Mouse (Mus musculus): ENCODE results near the gene Siglece. TPM values are rescaled to one million over a fixed set of nuclear protein-coding genes. Genes with fewer than 3 reads are reported as not detected.
A peak's percentile ranks its signal among the peaks of the same experiment; 100 is the strongest.

Gene Siglece
- total RNA-seq, 2 experiments from 2014 or later: 0.81 to 0.94 TPM

DNA sequence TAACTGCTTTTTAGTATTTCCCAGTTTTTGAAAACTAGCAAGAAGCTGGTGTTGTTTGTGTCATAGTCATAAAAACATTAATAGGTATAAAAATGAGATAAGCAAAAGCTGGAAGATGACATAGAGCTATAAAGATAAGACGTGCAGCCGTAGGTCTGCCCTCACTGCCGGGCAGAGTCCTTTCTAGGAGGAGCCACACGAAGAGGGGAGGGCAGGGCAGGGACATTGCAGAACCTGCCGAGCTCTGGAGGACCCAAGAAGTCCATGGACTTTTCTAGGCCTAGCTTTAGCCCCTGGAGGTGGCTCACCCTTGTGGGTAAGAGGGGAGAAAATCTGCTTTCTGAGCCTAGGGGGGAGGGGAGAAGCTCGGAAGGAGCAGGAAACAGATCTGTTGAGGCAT, 25.5 kb downstream of the Siglece start, which contains the start of gene Ceacam18:
Ceacam18 (plus strand) TSS at position 208 of the 400 bp plus-strand sequence.
- no peak for DNase-seq
- intact Hi-C loops (cut with DNase I): no loop called here

DNA sequence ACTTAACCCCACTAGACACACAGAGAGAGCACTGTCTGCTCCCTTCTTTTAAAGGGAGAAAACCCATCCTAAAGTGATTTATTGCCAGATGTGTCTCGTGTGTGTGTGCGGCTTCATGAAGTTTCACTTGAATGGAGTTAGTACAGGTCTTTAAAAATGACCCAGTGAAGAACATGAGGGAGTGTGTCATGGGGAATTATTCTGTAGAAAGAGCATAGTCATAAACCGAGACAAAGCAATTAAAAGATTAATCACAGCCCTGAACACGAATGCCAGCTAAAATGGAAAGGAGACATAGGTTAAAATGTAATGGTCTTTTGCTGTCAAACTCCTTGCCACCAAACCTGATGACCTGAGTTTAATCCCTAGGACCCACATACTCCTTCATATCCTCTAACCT, 26.0 kb downstream of the Siglece start:
- intact Hi-C loops (cut with DNase I): no loop called here
- DNase-seq: no peak

DNA sequence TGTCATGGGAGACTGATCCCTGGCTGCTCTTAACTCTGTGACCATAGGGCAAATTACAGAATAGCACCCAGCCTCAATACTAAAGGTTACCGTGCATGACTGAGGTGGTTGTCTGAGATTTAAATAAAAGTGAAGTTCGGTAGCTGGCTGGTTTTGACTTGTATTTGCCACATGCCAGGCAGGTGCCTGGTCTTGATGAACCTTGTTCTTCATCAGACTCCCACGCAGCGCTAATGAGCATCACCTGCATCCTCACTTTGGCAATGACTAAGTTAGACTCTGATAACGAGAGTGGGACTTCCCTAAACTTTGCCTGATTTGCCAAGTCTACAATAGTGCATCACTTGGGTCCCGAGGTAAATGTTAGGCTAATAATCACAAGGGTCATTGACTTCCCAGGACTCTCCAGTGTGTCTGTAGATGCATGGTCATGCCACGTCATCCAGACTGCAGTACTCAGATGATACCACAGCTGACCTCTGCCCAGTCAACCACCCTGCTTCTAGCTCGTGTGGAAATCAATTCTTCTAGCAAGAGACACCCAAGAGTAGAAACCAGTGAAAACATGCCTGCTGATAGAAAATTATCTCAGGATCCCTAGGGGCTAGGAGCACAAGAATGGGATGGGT, 34.1 kb downstream of the Siglece start:
- DNase-seq: no peak
- intact Hi-C loops (cut with DNase I): no loop called here

DNA sequence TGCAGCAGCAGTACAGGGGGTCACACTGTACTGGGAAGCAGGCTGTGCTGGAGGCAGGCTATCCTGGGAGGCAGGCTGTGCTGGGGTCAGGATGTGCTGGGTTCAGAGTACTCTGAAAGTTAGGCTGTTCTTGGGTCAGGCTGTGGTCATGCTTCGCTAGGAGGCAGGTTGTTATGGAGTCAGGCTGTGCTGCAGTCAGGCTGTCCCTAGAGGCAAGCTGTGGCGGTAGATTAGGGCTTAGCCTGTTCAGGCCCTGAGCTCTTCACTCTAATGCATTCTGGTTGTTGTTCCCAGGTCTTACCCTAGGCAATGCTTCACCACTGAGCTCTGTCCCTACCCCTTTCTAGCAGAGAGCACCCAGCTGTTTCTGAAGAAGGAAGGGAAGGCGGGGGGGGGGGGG, 34.9 kb downstream of the Siglece start:
- intact Hi-C loops (cut with DNase I): no loop called here
- no peak for DNase-seq

DNA sequence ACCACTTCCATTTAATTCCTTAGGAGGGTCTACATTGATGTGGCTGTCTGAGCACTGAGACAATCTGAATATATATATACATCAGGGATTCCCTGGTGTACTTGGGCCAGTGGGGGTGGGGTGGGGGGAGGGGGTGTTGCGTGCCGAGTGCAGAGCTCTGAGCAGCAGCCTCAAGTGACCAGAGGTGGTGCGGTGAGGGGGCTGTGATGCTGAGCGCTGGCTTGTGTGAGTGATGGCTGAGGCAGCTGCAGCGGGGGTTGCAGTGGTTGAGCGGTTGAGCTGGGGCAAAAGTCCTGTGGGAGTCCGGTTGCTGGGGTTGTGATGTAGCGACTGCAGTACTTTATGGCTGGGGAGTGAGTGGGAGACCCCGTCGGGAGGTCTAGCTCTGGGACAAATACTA, 36.1 kb downstream of the Siglece start:
- intact Hi-C loops (cut with DNase I): no loop called here
- DNase-seq: no peak

DNA sequence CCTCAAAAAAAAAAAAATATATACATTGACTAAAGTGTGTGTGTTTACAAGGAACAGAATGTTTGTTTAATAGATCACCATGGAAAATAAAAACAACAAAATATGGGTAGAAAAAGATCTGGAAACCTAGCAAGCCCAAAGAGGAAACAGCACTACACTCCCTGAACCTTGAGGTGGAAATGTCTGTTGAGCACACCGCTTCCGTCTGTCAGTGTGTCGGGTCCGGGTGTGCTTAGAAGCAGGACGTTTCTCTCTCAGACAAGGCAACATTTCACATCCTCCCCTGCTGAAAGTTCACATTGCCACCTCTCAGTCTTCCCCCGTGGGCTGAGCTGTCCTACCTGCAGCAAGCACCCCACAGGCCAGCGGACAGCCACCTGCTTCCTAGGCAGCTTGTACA, 37.0 kb downstream of the Siglece start:
- no peak for DNase-seq
- intact Hi-C loops (cut with DNase I): no loop called here

DNA sequence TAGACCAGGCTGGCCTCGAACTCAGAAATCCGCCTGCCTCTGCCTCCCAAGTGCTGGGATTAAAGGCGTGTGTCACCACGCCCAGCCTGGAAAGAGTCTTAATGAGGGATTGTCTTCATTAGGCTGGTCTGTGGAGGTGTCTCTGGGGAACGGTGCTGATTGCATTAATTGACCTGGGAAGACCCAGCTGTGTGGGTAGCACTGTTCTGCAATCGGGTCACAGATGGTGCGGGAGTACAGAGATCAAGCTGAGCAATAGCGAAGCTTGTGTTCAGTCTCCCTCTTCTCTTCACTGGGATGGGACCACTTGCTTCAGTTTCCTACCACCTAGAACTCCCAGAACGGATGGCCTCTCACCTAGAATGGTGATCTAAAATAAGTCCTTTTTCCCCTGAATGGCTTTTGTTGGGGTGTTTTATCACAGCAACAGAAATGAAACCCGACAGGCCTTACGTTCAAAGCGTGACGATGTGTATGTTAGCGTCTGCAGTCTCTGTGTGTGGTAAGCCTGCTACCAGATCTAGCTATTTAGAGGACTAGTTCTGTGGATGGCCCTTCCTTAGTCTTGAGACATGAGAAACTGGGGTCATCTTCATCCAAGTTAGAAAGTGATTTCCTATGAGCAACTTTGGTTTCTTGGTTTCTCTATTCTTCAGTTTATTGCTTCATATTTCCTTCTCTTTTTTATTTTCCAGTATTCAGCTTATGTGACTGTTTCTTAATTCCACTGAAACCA, 46.0 kb downstream of the Siglece start:
- intact Hi-C loops (cut with DNase I): no loop called here
- no peak for DNase-seq

DNA sequence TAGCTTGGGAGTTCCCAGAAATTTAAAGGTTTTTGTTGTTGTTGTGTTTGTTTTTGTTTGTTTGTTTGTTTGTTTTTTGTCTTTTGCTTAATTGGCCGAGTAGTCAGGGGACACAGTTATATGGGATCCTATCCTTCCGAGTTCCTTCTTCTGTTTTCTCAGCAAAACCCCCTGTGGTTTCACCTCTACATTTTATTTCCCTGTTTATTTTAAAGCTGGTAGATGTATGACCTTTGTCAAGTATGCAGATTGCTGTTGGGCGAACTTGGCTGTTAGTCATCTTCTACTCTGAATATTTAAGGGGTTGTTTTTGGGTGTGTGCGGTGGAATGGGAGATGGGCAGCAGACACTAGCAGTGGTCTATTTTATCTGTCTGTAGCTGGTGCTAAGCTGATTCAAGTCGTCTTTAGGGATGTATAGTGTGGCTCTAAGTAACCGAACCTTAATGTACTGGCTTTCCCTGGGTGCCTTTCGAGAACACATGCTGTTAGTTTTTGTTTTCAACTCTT, 51.6 kb downstream of the Siglece start:
- no peak for DNase-seq
- intact Hi-C loops (cut with DNase I): no loop called here

DNA sequence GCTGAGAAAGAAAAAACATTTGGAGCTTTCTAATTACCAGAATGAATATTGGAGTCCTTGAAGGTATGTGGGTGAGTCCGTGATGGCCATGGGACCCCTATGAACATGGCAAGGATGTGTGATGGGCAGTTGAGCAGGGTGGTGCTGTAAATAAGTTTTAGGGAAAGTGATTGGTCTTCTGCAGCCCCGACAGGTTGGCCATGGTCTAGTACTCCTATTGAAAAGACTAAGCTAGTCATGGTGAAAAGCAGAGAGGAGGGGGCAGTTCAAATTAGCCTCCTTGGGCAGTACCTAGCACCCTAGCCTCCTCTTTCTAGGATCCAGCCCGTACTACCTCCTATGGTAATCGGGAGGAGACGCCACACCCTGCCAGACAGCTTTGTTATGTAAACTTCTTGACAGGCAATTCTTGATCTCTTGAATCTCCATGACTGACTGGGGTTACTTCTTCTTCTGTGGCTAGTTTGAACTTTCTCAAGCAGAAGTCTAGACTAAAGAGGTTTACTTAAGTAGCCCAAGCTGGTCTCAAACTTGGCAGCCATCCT, 52.1 kb downstream of the Siglece start:
- intact Hi-C loops (cut with DNase I): no loop called here
- DNase-seq: no peak

DNA sequence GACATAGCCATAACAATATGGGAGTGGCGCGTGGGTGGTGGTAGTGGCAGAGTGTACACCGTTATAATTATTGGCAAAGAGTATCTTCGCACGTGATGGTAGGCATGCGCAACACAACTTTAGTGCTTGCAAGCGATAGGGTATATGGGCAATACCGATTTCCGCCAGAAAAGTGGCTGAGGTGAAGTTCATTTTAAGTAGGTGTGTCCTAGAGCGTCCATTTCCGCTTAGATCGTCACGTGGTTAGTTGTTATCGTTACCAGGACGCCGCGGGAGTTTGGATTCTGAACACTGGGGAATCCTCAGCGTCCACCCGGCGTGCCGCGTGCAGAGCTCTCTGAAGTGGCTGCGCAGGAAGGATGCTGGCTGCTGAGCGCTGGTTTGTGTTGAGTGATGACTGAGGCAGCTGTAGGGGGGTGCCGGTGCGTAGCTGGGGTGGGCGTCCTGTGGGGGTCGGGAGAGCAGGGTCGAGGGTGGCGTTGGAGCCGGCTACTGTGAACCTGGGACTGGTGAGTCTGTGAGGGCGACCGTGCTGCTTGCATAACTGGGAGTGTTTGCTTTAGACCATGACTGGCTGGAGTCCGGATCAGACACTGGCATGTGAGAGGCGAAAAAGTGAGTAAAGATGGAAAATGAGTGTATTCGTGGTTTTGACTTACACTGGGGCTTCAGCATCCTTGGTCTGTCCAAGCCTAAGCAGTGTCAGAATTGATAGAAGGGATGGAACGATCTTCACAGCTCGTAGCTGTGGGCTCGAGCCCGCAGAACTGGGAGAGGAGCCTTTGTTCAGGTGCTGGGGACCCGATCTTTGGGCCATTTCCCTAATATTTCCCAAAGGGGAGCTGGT, 52.8 kb downstream of the Siglece start, which contains the start of gene Zfp819:
Zfp819 (plus strand) TSS at position 274 of the 847 bp plus-strand sequence.
- intact Hi-C loops (cut with DNase I): no loop called here
- peak; percentile 50 to 63 for DNase-seq

DNA sequence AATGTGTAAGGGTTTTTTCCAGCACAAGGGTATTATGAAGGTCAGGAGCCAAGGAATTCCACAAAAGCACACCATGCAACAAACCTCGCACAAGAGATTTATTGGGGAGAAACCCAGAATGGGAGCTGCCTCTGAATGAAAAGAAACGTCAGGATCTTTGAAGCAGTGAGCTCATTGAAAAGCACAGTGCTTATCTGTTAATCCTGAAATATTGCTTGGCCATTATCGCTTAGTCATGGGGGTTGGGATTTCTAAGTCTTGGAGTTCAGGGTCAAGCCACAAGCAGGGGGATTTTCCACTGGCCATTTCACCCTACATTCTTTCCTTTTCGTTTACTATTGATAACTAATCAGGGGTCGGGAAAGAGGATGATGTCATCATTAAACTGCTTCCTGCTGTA, 58.1 kb downstream of the Siglece start:
- no peak for DNase-seq
- intact Hi-C loops (cut with DNase I): no loop called here

Other genes starting within 250 kb of the Siglece start
- not detected for gene Lim2, start 232.5 kb downstream of the Siglece start, total RNA-seq (2021)
- gene Nkg7, start 223.1 kb downstream of the Siglece start, total RNA-seq (2021): not detected
- not detected for gene Cldnd2, start 219.4 kb downstream of the Siglece start, total RNA-seq (2021)
- gene Etfb, start 216.1 kb downstream of the Siglece start, total RNA-seq (2021): 1,000 to 10,000 TPM; 1,079 to 1,148 TPM
- gene Gm45233, start 216.0 kb downstream of the Siglece start, total RNA-seq (2021): 1 to 10 TPM; 1.7 to 2.1 TPM
- gene Vsig10l, start 197.0 kb downstream of the Siglece start, total RNA-seq (2021): 1 to 10 TPM; 4.4 to 5.0 TPM
- under 1 TPM; 0.37 to 0.89 TPM for gene Iglon5, start 170.1 kb downstream of the Siglece start, total RNA-seq (2021)
- gene 4931406B18Rik, start 154.2 kb downstream of the Siglece start, total RNA-seq (2021): not detected
- gene Cd33, start 115.7 kb downstream of the Siglece start, total RNA-seq (2021): 1 to 10 TPM; 2.2 to 2.3 TPM
- 1 to 10 TPM in 1 of 2 experiments, under 1 TPM in 1; 0.81 to 1.5 TPM for gene Zfp658, start 97.9 kb downstream of the Siglece start, total RNA-seq (2021)
- 1 to 10 TPM; 9.2 to 9.5 TPM for gene Zfp719, start 80.6 kb downstream of the Siglece start, total RNA-seq (2021)
- gene Zfp819, start 53.0 kb downstream of the Siglece start, total RNA-seq (2021): not detected
- not detected for gene Ceacam18, start 25.5 kb downstream of the Siglece start, total RNA-seq (2021)
- 1 to 10 TPM; 4.8 to 5.4 TPM for gene Ctu1, start 11.9 kb upstream of the Siglece start, total RNA-seq (2021)
- gene Klk14, start 30.3 kb upstream of the Siglece start, total RNA-seq (2021): not detected
- not detected for gene Klk13, start 52.4 kb upstream of the Siglece start, total RNA-seq (2021)
- not detected for gene Klk12, start 108.7 kb upstream of the Siglece start, total RNA-seq (2021)
- gene Klk11, start 114.4 kb upstream of the Siglece start, total RNA-seq (2021): not detected
- gene Klk10, start 120.9 kb upstream of the Siglece start, total RNA-seq (2021): not detected
- not detected for gene Klk9, start 131.7 kb upstream of the Siglece start, total RNA-seq (2021)
- 10 to 100 TPM; 13.0 to 19.9 TPM for gene Klk8, start 137.4 kb upstream of the Siglece start, total RNA-seq (2021)
- not detected for gene Klk7, start 151.1 kb upstream of the Siglece start, total RNA-seq (2021)
- gene Klk6, start 164.3 kb upstream of the Siglece start, total RNA-seq (2021): not detected
- gene Klk5, start 181.8 kb upstream of the Siglece start, total RNA-seq (2021): not detected
- gene Klk4, start 221.0 kb upstream of the Siglece start, total RNA-seq (2021): not detected

Measured in heart, postnatal 10 days (tissue).